Mouse (Mus musculus) brain, adult 2 months (tissue): Measurements from ENCODE around the gene Agtpbp1.
A peak's percentile ranks its signal among the peaks of the same experiment; 100 is the strongest.

Experiments used
- DNase-seq: peaks from one replicate; pipeline ENCODE4 v3.0.0; 2011; ENCODE audit warnings: low read depth, low spot score

Gene Agtpbp1

GRCm38 (mm10) chr13:59431124-59431864 lies 153.7 kb downstream of the Agtpbp1 start:
- DNase-seq: peak; percentile 82

- no peak for DNase-seq
Measured at GRCm38 (mm10) chr13:59429369-59429768, 155.7 kb downstream of the Agtpbp1 start.

GRCm38 (mm10) chr13:59423871-59424270 lies 161.2 kb downstream of the Agtpbp1 start:
- no peak for DNase-seq

GRCm38 (mm10) chr13:59416530-59417230 lies 168.3 kb downstream of the Agtpbp1 start:
- peak; percentile 80 for DNase-seq

GRCm38 (mm10) chr13:59413885-59414284 lies 171.1 kb downstream of the Agtpbp1 start:
- peak; percentile 61 for DNase-seq

- no peak for DNase-seq
Measured at GRCm38 (mm10) chr13:59412672-59413071, 172.4 kb downstream of the Agtpbp1 start.

- DNase-seq: no peak
Measured at GRCm38 (mm10) chr13:59407182-59407581, 177.8 kb downstream of the Agtpbp1 start.

- DNase-seq: peak; percentile 95
Measured at GRCm38 (mm10) chr13:59402026-59402775, 182.8 kb downstream of the Agtpbp1 start.

- DNase-seq: peak; percentile 64
Measured at GRCm38 (mm10) chr13:59397571-59397970, 187.5 kb downstream of the Agtpbp1 start.
